Mouse (Mus musculus): ENCODE results near the gene Slc2a2.
"Not testable (repeated sequence)": the region's sequence is repeated elsewhere in the genome, so short reads cannot be mapped to it uniquely, and the experiment has no call there.

The Slc2a2 gene

GRCm38 (mm10) chr3:28734712-28735111, 37.0 kb downstream of the Slc2a2 start:
- DNase-seq (ENCODE audit: low spot score): no peak

GRCm38 (mm10) chr3:28736981-28737380, 39.3 kb downstream of the Slc2a2 start:
- DNase-seq (ENCODE audit: low spot score): no peak

- DNase-seq (ENCODE audit: low spot score): no peak
These were observed 42.6 kb downstream of the Slc2a2 start for GRCm38 (mm10) chr3:28740353-28740752.

DNA sequence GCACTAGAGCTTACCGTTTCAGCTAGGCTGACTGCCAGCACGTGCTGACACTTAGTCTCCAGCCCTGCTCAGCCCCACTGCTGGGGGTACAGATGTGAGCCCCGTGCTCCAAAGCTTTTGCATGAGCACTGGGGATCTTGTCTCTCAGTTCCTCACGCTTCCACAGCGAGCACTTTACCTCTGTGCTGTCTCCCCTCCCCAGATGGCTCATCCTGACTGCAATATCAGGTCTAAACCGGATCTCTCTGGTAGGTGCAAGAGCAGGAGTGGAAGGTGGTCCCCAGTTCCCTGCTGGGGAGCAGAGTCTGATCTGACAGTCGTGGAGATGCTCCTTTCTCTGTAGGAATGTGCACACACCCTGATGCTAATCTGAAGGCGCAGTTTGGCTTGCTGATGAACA, 45.5 kb downstream of the Slc2a2 start:
- no peak for DNase-seq (ENCODE audit: low spot score)

DNA sequence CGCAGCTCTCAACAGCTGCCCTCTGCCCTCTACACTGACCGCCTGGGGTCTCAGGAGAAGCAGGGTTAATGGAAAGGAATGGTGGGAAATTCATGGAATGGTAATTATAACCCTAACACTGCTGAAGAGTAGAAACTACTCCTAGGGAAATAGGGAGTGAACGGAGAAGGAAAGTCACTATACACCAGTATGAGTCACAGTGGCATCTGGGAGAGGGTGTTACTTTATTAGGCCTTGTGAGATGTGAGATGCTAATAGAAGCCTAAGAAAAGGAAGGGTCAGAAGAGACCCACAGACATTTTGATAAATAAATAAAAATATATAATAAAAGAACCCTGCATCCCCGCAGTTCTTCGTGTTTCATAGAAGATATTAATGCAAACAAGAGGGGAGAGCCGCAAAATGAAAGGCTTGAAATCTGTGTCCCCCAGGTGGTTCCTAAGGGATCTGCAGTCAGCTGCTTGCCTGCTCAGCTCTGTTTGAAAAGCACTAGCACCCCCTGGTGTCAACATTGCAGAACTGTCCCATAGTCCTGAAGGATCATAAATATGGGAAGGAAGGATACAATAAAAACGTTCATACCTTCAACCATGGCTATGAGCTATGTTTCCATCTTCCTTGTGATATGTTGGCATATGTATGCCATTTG, 48.3 kb downstream of the Slc2a2 start:
- peak; percentile 71 for DNase-seq (ENCODE audit: low spot score)

DNA sequence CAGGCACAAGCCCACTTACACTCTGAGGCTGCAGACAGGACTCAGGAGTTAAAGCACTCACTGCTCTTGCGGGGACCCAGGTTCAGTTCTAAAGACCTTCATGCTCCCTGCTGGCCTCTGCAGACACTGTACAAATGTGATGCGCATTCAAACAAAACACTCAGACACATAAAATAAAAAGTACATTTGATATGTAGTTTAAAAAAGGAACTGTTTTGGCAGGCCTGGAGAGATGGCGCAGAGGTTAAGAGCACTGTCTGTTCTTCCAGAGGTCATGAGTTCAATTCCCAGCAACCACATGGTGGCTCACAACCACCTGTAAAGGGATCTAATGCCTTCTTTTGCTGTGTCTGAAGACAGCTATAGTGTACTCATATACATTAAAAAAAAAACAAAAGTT, 50.4 kb downstream of the Slc2a2 start:
- DNase-seq (ENCODE audit: low spot score): no peak

DNA sequence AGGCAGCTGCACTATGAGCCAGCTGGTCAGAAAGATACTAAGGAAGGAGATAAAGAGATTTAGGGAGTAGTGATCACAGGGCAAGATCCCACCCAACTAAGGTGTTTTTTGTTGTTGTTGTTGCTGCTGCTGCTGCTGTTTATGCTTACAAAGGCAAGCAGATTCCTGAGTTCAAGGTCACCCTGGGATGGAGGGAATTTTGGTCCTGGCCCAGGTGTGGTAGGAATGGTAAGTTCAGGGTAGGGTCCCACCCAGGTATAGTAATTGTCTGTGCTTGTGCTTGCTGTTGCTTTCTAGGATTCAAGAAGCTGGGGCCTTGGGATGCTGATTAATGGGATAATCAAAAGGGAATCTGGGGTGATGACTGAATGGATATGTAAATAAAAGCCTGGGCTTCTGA, 51.3 kb downstream of the Slc2a2 start:
- no peak for DNase-seq (ENCODE audit: low spot score)

GRCm38 (mm10) chr3:28755477-28755876, 57.8 kb downstream of the Slc2a2 start:
- no peak for DNase-seq (ENCODE audit: low spot score)

- DNase-seq (ENCODE audit: low spot score): no peak
These were observed 63.6 kb downstream of the Slc2a2 start for GRCm38 (mm10) chr3:28761225-28761789.

DNA sequence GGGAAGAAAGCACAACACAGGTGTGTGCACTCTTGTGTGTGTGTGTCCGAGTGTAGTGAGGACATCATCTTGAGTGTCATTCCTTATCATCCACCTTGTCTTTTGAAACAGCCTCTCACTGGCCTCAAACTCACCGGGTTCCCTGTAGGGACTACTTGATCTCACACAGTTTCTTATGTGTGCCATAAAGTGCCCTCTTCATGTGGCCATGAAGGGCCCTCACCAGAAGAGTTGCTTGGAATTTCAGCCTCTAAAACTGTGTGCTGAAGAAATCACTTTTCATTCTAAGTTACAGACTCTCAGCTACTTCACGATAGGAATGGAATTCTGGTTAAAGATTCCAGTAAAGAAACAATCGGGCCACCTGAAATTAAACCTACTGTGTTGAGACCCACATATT, 69.2 kb downstream of the Slc2a2 start:
- DNase-seq (ENCODE audit: low spot score): no peak

DNA sequence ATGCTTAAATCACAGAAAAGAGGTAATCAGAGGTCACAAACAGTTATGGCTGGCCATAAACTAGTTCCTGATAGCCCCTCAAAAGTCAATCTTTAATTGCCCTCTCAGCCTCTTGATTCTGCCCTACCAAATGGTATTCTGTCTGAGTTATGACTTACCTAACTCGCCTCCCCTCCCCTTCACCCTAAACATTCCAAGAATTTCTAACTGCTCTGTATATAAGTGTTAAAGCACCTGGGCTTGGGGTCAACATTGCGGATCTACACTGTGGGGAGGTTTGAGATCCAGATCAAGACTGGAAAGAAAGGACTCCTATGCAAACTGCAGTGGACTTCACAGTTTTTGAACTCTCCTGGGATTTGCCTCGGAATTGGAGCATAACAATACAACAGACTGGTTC, 70.5 kb downstream of the Slc2a2 start:
- DNase-seq (ENCODE audit: low spot score): no peak

- DNase-seq (ENCODE audit: low spot score): not testable (repeated sequence)
These were observed 75.2 kb downstream of the Slc2a2 start for GRCm38 (mm10) chr3:28772919-28773318.

DNA sequence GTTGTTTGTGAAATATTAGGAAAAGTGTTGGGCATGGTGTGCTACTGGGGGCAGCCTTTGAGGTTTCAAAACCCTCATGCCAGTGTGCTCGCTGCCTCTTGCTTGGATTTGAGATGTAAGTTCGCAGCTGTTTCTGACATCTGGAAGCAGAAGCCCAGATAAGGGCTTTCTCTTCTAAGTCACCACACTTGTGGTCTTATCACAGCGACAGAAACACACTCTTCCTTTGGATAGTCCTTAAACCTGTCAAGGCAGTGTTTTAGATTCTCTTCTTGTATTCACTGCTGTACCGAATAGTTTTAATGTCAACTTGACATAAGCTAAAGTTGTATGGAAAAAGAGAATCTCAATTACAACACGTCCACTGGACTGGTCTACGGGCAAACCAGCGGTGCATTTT, 77.7 kb downstream of the Slc2a2 start:
- no peak for DNase-seq (ENCODE audit: low spot score)

GRCm38 (mm10) chr3:28775958-28776357, 78.3 kb downstream of the Slc2a2 start:
- no peak for DNase-seq (ENCODE audit: low spot score)

GRCm38 (mm10) chr3:28776491-28776890, 78.8 kb downstream of the Slc2a2 start:
- DNase-seq (ENCODE audit: low spot score): no peak

GRCm38 (mm10) chr3:28780511-28780910, 82.8 kb downstream of the Slc2a2 start:
- no peak for DNase-seq (ENCODE audit: low spot score)

All from urinary bladder, postnatal 25 days (tissue).